ENCODE assay signal across 14 mouse cellular contexts in genomic region chr5:112791792-112792780, GRCm38 (mm10).
DNase-seq lines count a peak whose midpoint lies in the region; ATAC-seq and TF ChIP-seq lines count a peak whose summit lies in the region.
"Had no signal": no experiment of that assay in that cellular context is flagged by ENCODE, and none has a peak within 500 bp of the region (broad histone marks: within the 10 kb centered on the region; RNA-seq: fewer than 3 reads in every experiment).

No protein-coding gene starts in this region.

- no peak overlapping the region for H3K9ac ChIP-seq in hindbrain, embryonic 11.5 days (ENCODE audit: low read depth, low read length)
- H3K9ac ChIP-seq in hindbrain, embryonic 12.5 days: no peak overlapping the region
- H3K9ac ChIP-seq in midbrain, embryonic 15.5 days: no peak overlapping the region
- H3K9ac ChIP-seq: lung, embryonic 15.5 days; midbrain, embryonic 12.5 days; neural tube, embryonic 13.5 days had no signal

- TF ChIP-seq POLR2A in cerebellum, adult 2 months (IDR thresholded peaks at IDR 0.05; ENCODE audit: borderline replicate concordance, insufficient read depth, low read length): no peak

- no peaks in the 10 kb centered on the region for H3K9me3 ChIP-seq in hindbrain, embryonic 11.5 days (ENCODE audit: control insufficient read depth, low read length)
- no peaks in the 10 kb centered on the region; the same call in 1 of the 2 replicates for H3K9me3 ChIP-seq in hindbrain, embryonic 12.5 days (replicated peaks)
- H3K9me3 ChIP-seq in midbrain, embryonic 10.5 days (replicated peaks): no peaks in the 10 kb centered on the region
- no peaks in the 10 kb centered on the region for H3K9me3 ChIP-seq in midbrain, embryonic 15.5 days
- H3K9me3 ChIP-seq: lung, embryonic 15.5 days; midbrain, embryonic 12.5 days; neural tube, embryonic 13.5 days had no signal

- no peaks in the 10 kb centered on the region for H3K4me1 ChIP-seq in hindbrain, embryonic 11.5 days (replicated peaks; ENCODE audit: control insufficient read depth, insufficient read depth, low read length)
- H3K4me1 ChIP-seq in hindbrain, embryonic 12.5 days: peaks cover 16% of the 10 kb centered on the region; the same call in 1 of the 2 replicates
- H3K4me1 ChIP-seq in midbrain, embryonic 10.5 days: peaks cover 16% of the 10 kb centered on the region
- peaks cover 10% of the 10 kb centered on the region for H3K4me1 ChIP-seq in midbrain, embryonic 15.5 days
- H3K4me1 ChIP-seq in cerebellum, adult 2 months (ENCODE audit: control insufficient read depth, insufficient read depth, low read length): no peaks in the 10 kb centered on the region
- H3K4me1 ChIP-seq: lung, embryonic 15.5 days had no signal

- peak; percentile 21 for DNase-seq in hindbrain, embryonic 11.5 days (ENCODE audit: low spot score)
- DNase-seq in midbrain, embryonic 10.5 days (ENCODE audit: low spot score): peak; percentile 20
- peak; percentile 91 for DNase-seq in R1 (ENCODE audit: low read depth, low spot score)
- peak; percentile 24 for DNase-seq in heart, postnatal 4 days
- DNase-seq in cerebellum, adult 2 months: no peak
- DNase-seq: cerebellum, postnatal 25 days; thymus, postnatal 25 days had no signal

- H3K27ac ChIP-seq in hindbrain, embryonic 11.5 days (ENCODE audit: low read depth, low read length): no peak overlapping the region
- H3K27ac ChIP-seq in hindbrain, embryonic 12.5 days: no peak overlapping the region
- no peak overlapping the region for H3K27ac ChIP-seq in midbrain, embryonic 10.5 days (replicated peaks)
- no peak overlapping the region for H3K27ac ChIP-seq in midbrain, embryonic 15.5 days
- no peak overlapping the region for H3K27ac ChIP-seq in cerebellum, adult 2 months (ENCODE audit: insufficient read depth, low read length)
- H3K27ac ChIP-seq: lung, embryonic 15.5 days; midbrain, embryonic 12.5 days; neural tube, embryonic 13.5 days had no signal

- no peaks in the 10 kb centered on the region for H3K27me3 ChIP-seq in hindbrain, embryonic 11.5 days (ENCODE audit: control insufficient read depth, insufficient read depth, low read length)
- peaks cover 3% of the 10 kb centered on the region; the same call in 1 of the 2 replicates for H3K27me3 ChIP-seq in hindbrain, embryonic 12.5 days
- no peaks in the 10 kb centered on the region for H3K27me3 ChIP-seq in midbrain, embryonic 10.5 days (ENCODE audit: low read depth, poor library complexity, severe bottlenecking)
- H3K27me3 ChIP-seq in midbrain, embryonic 15.5 days (replicated peaks): peaks cover 3% of the 10 kb centered on the region; the same call in 1 of the 2 replicates
- H3K27me3 ChIP-seq in cerebellum, adult 2 months (ENCODE audit: control insufficient read depth, insufficient read depth, low read length): no peaks in the 10 kb centered on the region
- H3K27me3 ChIP-seq: lung, embryonic 15.5 days had no signal

- no peaks in the 10 kb centered on the region for H3K36me3 ChIP-seq in hindbrain, embryonic 11.5 days (ENCODE audit: control insufficient read depth, insufficient read depth, low read length)
- H3K36me3 ChIP-seq in hindbrain, embryonic 12.5 days: no peaks in the 10 kb centered on the region
- no peaks in the 10 kb centered on the region for H3K36me3 ChIP-seq in midbrain, embryonic 10.5 days
- H3K36me3 ChIP-seq in midbrain, embryonic 15.5 days (replicated peaks): no peaks in the 10 kb centered on the region
- H3K36me3 ChIP-seq: lung, embryonic 15.5 days; midbrain, embryonic 12.5 days; neural tube, embryonic 13.5 days had no signal

- H3K4me3 ChIP-seq in hindbrain, embryonic 11.5 days (ENCODE audit: low read depth, low read length): no peak overlapping the region
- H3K4me3 ChIP-seq in hindbrain, embryonic 12.5 days: no peak overlapping the region
- no peak overlapping the region for H3K4me3 ChIP-seq in midbrain, embryonic 10.5 days
- H3K4me3 ChIP-seq in midbrain, embryonic 15.5 days: no peak overlapping the region
- no peak overlapping the region for H3K4me3 ChIP-seq in cerebellum, adult 2 months (replicated peaks; ENCODE audit: insufficient read depth, low read depth, low read length)
- H3K4me3 ChIP-seq: lung, embryonic 15.5 days; midbrain, embryonic 12.5 days; neural tube, embryonic 13.5 days had no signal

- ATAC-seq in hindbrain, embryonic 11.5 days (ENCODE audit: low FRiP score): no peak
- ATAC-seq in hindbrain, embryonic 12.5 days (ENCODE audit: low FRiP score): no peak
- ATAC-seq in midbrain, embryonic 15.5 days (replicated peaks): no peak
- ATAC-seq: CD4-positive, CD25-positive, alpha-beta regulatory T cell, adult 4 months; forebrain, embryonic 16.5 days had no signal

- H3K4me2 ChIP-seq in hindbrain, embryonic 11.5 days (replicated peaks; ENCODE audit: low read depth, low read length): no peak overlapping the region
- no peak overlapping the region for H3K4me2 ChIP-seq in hindbrain, embryonic 12.5 days (replicated peaks)
- H3K4me2 ChIP-seq in midbrain, embryonic 15.5 days: no peak overlapping the region
- H3K4me2 ChIP-seq: lung, embryonic 15.5 days; midbrain, embryonic 12.5 days; neural tube, embryonic 13.5 days had no signal

- TF ChIP-seq CTCF in cerebellum, adult 2 months (IDR thresholded peaks at IDR 0.05; ENCODE audit: borderline replicate concordance, insufficient read depth, low read depth, low read length): no peak

- WGBS in hindbrain, embryonic 11.5 days: 81% methylated on average over 15 of the region's 15 CpGs
- WGBS in hindbrain, embryonic 12.5 days: 76% methylated on average over 15 of the region's 15 CpGs
- 78% methylated on average over 15 of the region's 15 CpGs for WGBS in midbrain, embryonic 10.5 days
- WGBS in midbrain, embryonic 15.5 days: 75% methylated on average over 15 of the region's 15 CpGs
- whole genome bisulfite sequencing in cerebellum, adult 2 months: 79% methylated on average over 15 of the region's 15 CpGs

Comparison
In these comparisons a context has a peak if more than half of its experiments do, and no peak if none do; other contexts are left out.
1. DNase-seq: peak in hindbrain, embryonic 11.5 days (single experiment), midbrain, embryonic 10.5 days (single experiment), R1 (single experiment) and heart, postnatal 4 days (single experiment); none in cerebellum, adult 2 months (0 of 2).